Mouse (Mus musculus): Measurements from ENCODE around the gene Tbx10.
"Not testable (repeated sequence)": the region's sequence is repeated elsewhere in the genome, so short reads cannot be mapped to it uniquely, and the experiment has no call there.

Tbx10 gene

DNA sequence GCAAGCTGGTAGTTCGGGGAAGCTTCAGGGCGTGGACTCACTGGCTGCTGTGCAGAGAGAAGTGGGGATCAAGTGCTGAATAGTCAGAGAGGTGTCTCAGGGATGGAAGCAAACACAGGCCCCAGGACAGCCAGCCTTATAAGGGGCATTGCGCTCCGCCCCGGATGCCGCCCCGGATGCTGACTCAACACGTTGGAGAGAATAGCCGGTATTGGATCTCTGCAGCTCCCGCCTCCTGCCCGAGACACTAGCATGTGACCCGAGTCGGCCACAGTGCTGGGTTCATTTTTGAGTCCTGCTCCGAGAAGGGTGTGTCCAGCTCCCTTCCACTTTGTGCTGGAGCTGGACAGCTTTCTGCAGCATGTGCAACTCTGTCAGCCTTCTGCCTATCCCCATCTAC lies 49.6 kb downstream of the Tbx10 start:
- ATAC-seq (ENCODE audit: low TSS enrichment): no peak

- not testable (repeated sequence) for ATAC-seq (ENCODE audit: low TSS enrichment)
Measured at GRCm38 (mm10) chr19:4044109-4044508, 51.6 kb downstream of the Tbx10 start.

- peak; percentile 97 for ATAC-seq (ENCODE audit: low TSS enrichment)
Measured at GRCm38 (mm10) chr19:4045966-4046865, 53.7 kb downstream of the Tbx10 start, which contains the start of gene Gstp2. Gene Gstp2, minus strand, starts transcription at chr19:4046023.

GRCm38 (mm10) chr19:4046866-4047254 lies 54.3 kb downstream of the Tbx10 start:
- no peak for ATAC-seq (ENCODE audit: low TSS enrichment)

DNA sequence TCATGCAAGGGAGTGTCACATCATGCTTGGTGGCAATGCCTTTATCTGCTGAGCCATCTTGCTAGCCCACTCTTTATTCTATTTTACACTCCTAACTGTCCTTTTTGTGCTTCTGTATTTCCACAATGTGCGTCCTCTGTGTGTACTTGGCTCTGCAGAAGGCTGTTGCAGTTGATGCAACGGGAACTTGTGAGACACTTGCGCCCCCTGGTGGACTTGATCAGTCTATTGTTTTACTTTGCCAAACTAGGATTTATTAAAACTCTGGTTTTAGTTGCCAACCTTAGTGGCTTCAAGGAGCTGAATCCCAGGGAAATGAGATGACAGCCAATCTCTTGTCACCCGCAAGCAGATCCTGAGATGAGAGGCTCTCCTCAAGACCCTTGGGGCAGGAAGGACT lies 55.3 kb downstream of the Tbx10 start:
- ATAC-seq (ENCODE audit: low TSS enrichment): no peak

DNA sequence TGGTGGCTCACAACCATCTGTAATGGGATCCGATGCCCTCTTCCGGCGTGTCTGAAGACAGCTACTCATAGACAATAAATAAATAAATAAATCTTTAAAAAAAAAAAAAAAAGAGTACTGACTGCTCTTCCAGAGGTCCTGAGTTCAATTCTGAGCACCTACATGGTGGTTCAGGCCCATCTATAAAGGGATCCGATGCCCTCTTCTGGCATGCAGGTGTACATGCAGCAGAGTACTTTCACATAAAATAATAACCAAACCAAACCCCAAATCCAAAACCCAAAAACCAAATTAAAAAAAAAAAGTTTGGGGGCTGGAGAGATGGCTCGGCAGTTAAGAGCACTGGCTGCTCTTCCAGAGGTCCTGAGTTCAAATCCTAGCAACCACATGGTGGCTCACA lies 56.5 kb downstream of the Tbx10 start:
- ATAC-seq (ENCODE audit: low TSS enrichment): not testable (repeated sequence)
